Mouse (Mus musculus) embryo, embryonic 11 days (tissue): ENCODE measurements around the gene Gm45233.

Experiments used
- DNase-seq: peaks from one replicate; pipeline ENCODE4 v3.0.0-alpha.2; 2015

Gm45233 gene

DNA sequence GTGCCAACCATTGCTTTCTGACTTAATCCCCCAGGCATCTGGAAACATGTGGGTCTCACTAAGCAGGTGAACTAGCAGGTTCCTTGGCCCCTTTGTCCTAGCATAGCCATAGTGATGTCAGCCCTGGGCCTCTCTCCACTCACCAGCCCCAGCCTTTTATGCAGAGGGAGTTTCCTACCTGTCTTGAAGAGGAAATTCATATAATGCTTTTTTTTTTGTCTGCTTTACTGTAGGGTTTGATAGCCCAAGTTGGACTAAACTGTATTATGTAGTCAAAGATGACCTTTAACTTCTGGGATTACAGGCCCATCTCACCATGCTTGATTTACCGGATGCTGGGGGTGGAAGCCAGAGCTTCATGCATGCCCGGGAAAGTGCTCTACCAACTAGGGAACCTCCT is 5.9 kb downstream of the Gm45233 start:
- no peak for DNase-seq

DNA sequence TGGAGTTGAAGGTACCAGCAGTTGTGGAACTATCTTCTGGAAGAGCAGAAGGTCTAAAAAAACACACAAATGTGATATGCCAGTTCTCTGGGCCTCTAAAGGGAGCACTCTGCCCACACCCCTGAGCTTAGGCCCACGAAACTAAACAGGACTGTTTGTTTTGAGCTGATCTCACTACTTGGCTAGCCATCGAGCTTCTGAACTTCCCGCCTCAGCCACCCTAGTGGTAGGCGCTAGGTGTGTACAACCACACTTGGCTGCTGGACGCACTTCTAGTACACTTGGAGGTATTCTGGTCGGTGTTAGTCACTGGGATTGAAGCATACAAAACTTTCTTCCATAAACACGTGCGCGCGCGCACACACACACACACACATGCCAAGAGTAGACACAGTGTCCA is 7.8 kb downstream of the Gm45233 start:
- no peak for DNase-seq

DNA sequence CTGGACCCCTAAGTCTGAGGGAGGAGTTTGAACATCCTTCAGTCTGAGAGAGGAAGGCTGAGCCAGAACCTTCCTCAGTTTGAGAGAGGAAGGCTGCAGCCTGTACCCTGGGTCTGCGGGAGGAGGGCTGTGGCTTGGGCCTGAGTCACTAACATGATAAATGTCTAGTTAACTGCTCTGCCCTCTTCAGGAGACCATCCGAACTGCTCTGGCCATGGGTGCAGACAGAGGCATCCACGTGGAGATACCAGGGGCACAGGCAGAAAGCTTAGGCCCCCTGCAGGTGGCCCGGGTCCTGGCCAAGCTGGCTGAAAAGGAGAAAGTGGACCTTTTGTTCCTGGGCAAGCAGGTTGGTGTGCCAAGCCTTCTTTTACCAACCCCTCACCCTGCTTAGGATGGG is 8.7 kb downstream of the Gm45233 start:
- peak; percentile 11 for DNase-seq

- DNase-seq: no peak
These were observed 9.8 kb downstream of the Gm45233 start for GRCm38 (mm10) chr7:43453599-43454355.

DNA sequence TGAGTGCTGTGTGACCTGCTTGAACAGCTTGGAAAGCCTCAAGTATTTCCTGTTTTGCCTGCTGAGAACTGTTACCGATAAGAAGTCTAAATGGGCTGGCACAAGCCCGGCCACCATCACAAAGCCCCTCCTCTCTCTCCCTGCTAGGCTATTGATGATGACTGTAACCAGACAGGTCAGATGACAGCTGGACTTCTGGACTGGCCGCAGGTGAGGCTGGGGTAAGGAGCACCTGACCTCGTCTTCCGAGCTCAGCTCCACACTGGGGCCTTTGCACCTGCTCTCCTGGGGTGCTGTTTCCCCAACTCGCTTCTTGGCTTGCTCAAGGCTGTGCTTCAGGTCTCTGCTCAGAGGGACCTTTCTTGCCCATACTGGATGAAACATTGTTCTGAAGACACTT is 10.4 kb downstream of the Gm45233 start:
- no peak for DNase-seq

GRCm38 (mm10) chr7:43462851-43463250 is 18.9 kb downstream of the Gm45233 start, which contains the start of gene Vsig10l:
Gene Vsig10l, plus strand, starts transcription at chr7:43463151.
- DNase-seq: no peak

GRCm38 (mm10) chr7:43463976-43464375 is 20.0 kb downstream of the Gm45233 start:
- no peak for DNase-seq

DNA sequence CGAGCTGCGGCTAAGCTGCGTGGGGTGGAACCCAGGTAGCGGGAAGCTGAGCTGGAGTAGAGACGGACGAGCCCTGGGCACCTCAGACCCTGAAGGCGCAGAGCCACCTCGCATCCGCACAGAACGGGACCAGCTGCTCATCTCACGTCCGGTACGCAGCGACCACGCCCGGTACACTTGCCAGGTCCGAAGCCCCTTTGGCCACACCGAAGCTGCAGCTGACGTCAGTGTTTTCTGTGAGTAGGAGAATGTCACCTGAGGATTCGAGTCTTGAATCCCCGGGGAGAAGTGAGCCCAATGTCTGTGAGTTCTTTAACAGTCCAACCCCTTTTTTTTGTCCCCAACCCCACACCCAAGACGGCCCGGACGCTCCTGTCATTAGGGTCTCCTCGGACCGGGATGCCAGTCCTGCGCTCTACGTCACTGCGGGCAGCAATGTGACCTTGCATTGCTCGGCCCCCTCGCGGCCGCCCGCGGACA is 21.0 kb downstream of the Gm45233 start:
- peak; percentile 76 for DNase-seq

GRCm38 (mm10) chr7:43465344-43466098 is 21.6 kb downstream of the Gm45233 start:
- peak; percentile 90 for DNase-seq

DNA sequence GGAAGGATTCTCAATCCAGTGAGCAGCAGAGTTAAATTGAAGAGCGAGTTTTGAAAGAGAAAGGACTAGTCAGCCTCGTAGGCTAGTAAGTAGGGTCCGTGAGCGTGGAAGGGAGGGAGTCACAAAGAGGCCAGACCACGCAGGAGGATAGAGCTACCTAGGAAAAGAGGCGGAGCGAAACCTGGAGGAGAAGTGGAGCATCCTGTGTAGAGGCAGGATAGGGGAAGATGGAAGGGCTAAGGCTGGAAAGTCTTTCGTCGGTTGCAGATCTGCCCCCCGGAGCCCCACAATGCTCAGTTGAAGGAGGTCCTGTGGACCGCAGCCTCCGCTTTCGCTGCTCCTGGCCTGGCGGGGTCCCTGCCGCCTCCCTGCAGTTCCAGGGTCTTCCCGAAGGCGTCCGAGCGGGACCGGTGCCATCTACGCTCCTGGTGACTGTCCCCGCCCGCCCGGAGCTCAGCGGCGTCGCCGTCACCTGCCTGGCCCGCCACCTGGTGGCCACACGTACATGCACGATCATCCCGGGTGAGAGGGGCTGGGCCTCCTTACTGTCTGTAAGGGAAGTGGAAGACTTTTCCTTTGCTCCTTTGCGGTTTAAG is 22.3 kb downstream of the Gm45233 start:
- peak; percentile 88 for DNase-seq

GRCm38 (mm10) chr7:43470373-43470772 is 26.4 kb downstream of the Gm45233 start:
- peak; percentile 26 for DNase-seq

DNA sequence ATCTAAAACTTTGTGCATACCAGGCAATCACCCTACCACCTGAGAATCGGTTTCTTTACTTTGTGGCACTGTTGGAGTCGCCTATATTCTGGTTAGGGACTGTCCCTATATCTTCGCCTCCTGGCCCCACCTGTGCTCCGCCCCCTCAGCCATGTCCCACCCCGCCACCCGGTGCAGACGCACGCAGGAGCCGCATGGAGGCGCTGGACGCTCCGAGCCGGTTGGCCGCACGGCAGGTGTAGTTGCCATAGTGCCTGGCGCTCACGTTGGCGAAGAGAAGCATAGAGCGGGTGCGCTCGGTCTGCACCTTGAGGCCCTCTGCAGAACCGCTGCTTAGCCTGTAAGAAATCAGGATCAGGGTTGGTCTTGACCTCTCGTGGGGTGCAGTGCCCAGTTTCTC is 31.8 kb downstream of the Gm45233 start:
- peak; percentile 35 for DNase-seq

DNA sequence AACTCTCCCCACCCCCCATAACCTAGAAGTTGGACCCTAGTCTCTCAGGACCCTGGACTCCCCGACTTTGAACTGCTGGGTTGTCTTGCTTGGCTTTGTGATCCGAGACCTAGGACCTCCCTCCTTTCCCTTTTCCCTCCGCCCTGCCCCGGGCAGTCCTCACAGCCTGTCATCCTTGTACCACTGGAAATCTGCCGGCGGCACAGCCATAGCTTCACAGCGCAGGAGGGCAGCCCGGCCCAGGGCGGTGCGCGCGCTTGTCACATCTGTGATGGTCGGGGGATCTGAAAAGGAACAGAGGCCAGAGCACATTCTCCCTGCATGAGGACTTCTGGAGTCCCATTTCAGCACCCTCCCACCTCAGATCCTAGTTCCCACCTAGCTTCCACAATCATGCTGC is 32.4 kb downstream of the Gm45233 start:
- DNase-seq: peak; percentile 33

DNA sequence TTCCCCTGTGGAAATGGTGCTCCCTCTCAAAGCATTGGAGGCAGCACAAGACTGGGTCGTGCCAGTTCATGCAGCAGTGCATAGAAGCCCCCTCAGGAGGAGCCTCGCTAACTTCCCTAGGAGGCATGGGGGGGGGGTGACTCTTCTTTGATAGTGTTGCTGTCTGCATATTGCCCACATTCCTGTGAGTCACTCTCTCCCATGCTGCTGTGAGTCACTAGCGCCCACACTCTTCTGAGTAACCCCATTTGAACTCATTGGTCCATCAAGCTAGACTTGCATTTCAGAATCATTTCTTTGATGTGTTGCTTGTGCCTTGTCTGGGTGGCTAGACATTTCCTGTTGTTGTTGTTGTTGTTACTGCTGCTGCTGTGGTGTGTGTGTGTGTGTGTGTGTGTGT is 37.3 kb downstream of the Gm45233 start:
- no peak for DNase-seq

DNA sequence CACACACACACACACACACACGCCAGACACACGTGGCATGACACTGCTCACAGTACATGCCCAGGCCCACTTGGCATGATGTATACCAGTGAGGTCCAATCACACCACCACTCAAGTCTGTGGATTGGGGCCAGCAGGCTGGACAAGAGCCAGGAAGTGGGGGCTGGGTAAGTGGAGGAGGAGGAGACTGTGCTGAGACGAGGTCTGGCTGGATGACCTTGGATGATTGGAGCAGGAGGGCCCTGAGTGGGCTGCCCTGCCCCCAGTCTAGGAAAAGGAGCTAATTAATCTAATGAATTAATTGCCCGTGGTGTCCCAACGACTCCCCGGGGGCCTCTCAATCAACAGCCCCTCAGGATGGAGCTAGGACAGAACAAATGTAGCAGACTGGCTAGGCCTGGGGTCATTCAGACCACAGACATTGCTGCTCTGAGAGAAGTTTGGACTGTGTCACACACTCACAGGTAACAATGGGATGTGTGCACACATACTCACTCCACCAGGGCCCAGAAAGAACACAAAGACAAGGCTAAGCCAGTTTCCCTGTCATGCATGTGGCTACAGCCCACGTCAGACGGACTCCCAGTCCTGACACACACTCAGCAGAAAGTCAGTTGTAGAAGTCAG is 38.3 kb downstream of the Gm45233 start:
- DNase-seq: peak; percentile 8

DNA sequence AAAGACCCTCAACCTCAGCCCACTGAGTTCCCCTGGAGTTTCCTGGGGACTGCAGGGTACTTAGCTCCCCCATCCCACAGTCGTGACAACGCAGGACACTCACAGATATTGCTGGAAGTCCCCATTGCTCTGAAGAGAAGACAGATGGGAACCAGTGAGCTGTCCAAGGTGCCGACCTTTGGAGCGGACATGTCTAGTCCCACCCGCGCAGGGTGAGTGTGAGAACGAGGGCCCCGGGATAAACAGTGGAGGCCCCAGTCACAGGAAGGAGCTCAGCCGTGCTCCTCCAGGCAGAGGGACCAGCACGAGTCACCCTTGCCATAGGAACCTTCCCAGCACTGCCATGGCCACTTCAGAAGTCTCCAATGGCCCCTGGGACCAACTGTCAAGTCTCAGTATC is 39.3 kb downstream of the Gm45233 start:
- DNase-seq: peak; percentile 56

DNA sequence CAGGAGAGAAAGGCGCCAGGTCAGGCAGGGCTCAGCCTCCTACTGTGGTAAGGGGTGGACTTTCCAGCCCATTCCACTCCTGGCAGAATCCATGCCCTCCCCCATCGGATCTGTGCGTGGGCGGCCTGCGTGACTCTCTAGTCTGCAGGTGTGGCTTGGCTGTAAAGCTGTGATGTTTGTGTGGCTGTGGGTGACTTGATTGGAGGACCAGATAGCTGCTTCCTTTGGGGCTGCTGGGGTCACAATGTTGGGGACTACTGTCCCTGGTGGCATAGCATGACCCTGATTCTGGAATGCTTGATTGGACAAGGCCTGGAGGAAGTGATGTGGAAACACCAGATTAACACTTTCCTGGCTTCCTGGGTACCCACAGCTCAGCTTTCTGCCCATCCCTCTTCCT is 44.7 kb downstream of the Gm45233 start:
- no peak for DNase-seq

- no peak for DNase-seq
These were observed 45.8 kb downstream of the Gm45233 start, which contains the start of gene Iglon5 for GRCm38 (mm10) chr7:43489631-43490125. Gene Iglon5, minus strand, starts transcription at chr7:43490075.

- peak; percentile 84 for DNase-seq
These were observed 46.3 kb downstream of the Gm45233 start for GRCm38 (mm10) chr7:43490182-43490584.

GRCm38 (mm10) chr7:43490861-43491260 is 46.9 kb downstream of the Gm45233 start:
- DNase-seq: no peak

DNA sequence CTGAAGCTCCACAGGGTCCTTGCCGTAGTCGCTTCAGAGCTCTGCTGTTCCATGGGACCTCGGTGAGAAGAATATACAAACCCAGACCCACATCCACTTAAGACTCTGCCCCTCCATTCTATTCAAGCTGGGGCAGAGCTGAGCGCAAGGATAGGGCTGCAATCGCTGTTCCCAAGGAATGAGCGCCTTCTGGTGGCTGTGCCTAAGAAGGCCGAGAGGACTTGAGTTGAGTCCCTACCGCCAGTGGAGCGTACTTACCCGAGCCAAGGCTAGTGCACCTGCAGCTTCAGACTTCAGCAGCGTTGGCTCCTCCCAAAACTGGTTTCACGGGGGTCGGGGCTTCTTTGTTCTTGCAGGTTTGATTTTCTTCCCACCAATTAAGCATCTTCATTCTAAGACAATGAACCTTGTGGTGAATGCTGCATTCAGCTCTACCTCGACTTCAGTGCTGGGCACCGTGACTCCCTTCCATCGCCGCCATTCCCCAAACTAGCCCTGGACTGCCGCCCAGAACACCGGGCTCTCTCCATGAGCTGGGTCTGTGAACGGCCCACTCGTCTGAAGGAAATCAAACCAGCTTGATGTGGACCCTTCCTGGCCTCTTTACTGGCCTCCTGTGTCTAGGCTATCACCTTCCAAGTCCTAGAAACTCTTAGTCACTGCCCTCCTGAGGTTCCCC is 51.6 kb downstream of the Gm45233 start:
- DNase-seq: peak; percentile 78
